Comparison of ENCODE assay signal across 10 mouse cellular contexts in genomic region chr10:21669750-21670161, GRCm38 (mm10).
DNase-seq lines count a peak whose midpoint lies in the region; ATAC-seq and TF ChIP-seq lines count a peak whose summit lies in the region.
"Had no signal": no experiment of that assay in that cellular context is flagged by ENCODE, and none has a peak within 500 bp of the region (broad histone marks: within the 10 kb centered on the region; RNA-seq: fewer than 3 reads in every experiment).

No protein-coding gene starts in this region.

- peak overlapping the region; percentile 40; the same call in 1 of the 2 replicates for H3K4me2 ChIP-seq in embryonic facial prominence, embryonic 15.5 days (replicated peaks)
- peak overlapping the region; percentile 43; the same call in 1 of the 2 replicates for H3K4me2 ChIP-seq in lung, embryonic 15.5 days

- no peaks in the 10 kb centered on the region for H3K4me1 ChIP-seq in embryonic facial prominence, embryonic 15.5 days
- H3K4me1 ChIP-seq in kidney, adult 2 months (ENCODE audit: control insufficient read depth, insufficient read depth, low read length) = peaks cover 7% of the 10 kb centered on the region; the same call in 1 of the 2 replicates
- H3K4me1 ChIP-seq in lung, embryonic 15.5 days = peaks cover 3% of the 10 kb centered on the region; the same call in 1 of the 2 replicates

- H3K4me3 ChIP-seq in embryonic facial prominence, embryonic 15.5 days (replicated peaks) = no peak overlapping the region
- no peak overlapping the region for H3K4me3 ChIP-seq in kidney, adult 2 months (ENCODE audit: insufficient read depth, low read depth, low read length)
- no peak overlapping the region for H3K4me3 ChIP-seq in lung, embryonic 15.5 days

- H3K27me3 ChIP-seq in embryonic facial prominence, embryonic 15.5 days = no peaks in the 10 kb centered on the region
- H3K27me3 ChIP-seq in kidney, adult 2 months (replicated peaks; ENCODE audit: control insufficient read depth, insufficient read depth, low read length) = no peaks in the 10 kb centered on the region
- H3K27me3 ChIP-seq in lung, embryonic 15.5 days = no peaks in the 10 kb centered on the region

- TF ChIP-seq CTCF in kidney, adult 2 months (conservative IDR thresholded peaks at IDR 0.05; ENCODE audit: insufficient read depth, insufficient read length, low read depth, low read length) = no peak

- no peaks in the 10 kb centered on the region for H3K9me3 ChIP-seq in embryonic facial prominence, embryonic 15.5 days (replicated peaks)
- H3K9me3 ChIP-seq in lung, embryonic 15.5 days = no peaks in the 10 kb centered on the region

- peak overlapping the region; percentile 9; the same call in 1 of the 2 replicates for H3K27ac ChIP-seq in embryonic facial prominence, embryonic 15.5 days (replicated peaks)
- peak overlapping the region; percentile 95 for H3K27ac ChIP-seq in kidney, adult 2 months (ENCODE audit: insufficient read depth, low read depth, low read length)
- H3K27ac ChIP-seq in lung, embryonic 15.5 days = 0 out of 2 replicates have a peak overlapping the region, but pooled peaks have one; percentile 16

- WGBS in embryonic facial prominence, embryonic 15.5 days = 41% methylated on average over 11 of the region's 11 CpGs
- WGBS in kidney, adult 2 months = 52% methylated on average over 11 of the region's 11 CpGs
- WGBS in lung, embryonic 15.5 days = 55% methylated on average over 11 of the region's 11 CpGs

- peak; percentile 14 to 39 for DNase-seq in heart, adult 18-20 months
- no peak for DNase-seq in heart, postnatal 25 days (ENCODE audit: low spot score)
- peak; percentile 66 for DNase-seq in kidney, adult 2 months
- no peak for DNase-seq in ovary, postnatal 36 days (ENCODE audit: low spot score)
- DNase-seq in layer of hippocampus, postnatal 14 days (ENCODE audit: low spot score in 2 of 2) = no peak
- DNase-seq: cerebellum, postnatal 36 days; right cerebral cortex, adult 18-20 months had no signal

- no peaks in the 10 kb centered on the region for H3K36me3 ChIP-seq in embryonic facial prominence, embryonic 15.5 days
- H3K36me3 ChIP-seq in kidney, adult 2 months (ENCODE audit: control insufficient read depth, insufficient read depth, low read length) = no peaks in the 10 kb centered on the region
- no peaks in the 10 kb centered on the region for H3K36me3 ChIP-seq in lung, embryonic 15.5 days

- H3K9ac ChIP-seq in embryonic facial prominence, embryonic 15.5 days = no peak overlapping the region
- H3K9ac ChIP-seq in lung, embryonic 15.5 days = no peak overlapping the region

- no peak for ATAC-seq in embryonic facial prominence, embryonic 15.5 days (ENCODE audit: insufficient number of reproducible peaks, low FRiP score, low TSS enrichment, low read depth)
- no peak for ATAC-seq in lung, embryonic 15.5 days (ENCODE audit: borderline replicate concordance, extremely low read depth, low FRiP score, low TSS enrichment)
- ATAC-seq in CD4-positive, CD25-positive, alpha-beta regulatory T cell, adult 4 months = no peak

- intact Hi-C loops in heart, postnatal 25 days (cut with DNase I) = loop anchor here (5.0 kb wide), 1 partner anchor 127 kb away; no protein-coding TSS in a partner anchor

- TF ChIP-seq POLR2A in kidney, adult 2 months (IDR thresholded peaks at IDR 0.05; ENCODE audit: low read depth, low read length) = no peak

Comparison
In these comparisons a context has a peak if more than half of its experiments do, and no peak if none do; other contexts are left out.
1. DNase-seq: peak in heart, adult 18-20 months (2 of 2) and kidney, adult 2 months (single experiment); none in heart, postnatal 25 days (single experiment), ovary, postnatal 36 days (single experiment) and layer of hippocampus, postnatal 14 days (0 of 2).
2. H3K27ac ChIP-seq: peak in every context shown above with its lines; median percentile 95 in kidney, adult 2 months; 16 in lung, embryonic 15.5 days; 9 in embryonic facial prominence, embryonic 15.5 days.